Comparison of ENCODE assay signal across 21 mouse cellular contexts in genomic region chr11:120982459-120982858, GRCm38 (mm10). TPM values are rescaled to one million over a fixed set of nuclear protein-coding genes. Genes with fewer than 3 reads are reported as not detected.
"Had no signal": no experiment of that assay in that cellular context is flagged by ENCODE, and none has a peak within 500 bp of the region (broad histone marks: within the 10 kb centered on the region; RNA-seq: fewer than 3 reads in every experiment).

No protein-coding gene starts in this region.

- H3K27ac ChIP-seq: layer of hippocampus, adult 2 months; limb, embryonic 10.5 days; limb, embryonic 13.5 days; neural tube, embryonic 12.5 days; neural tube, embryonic 15.5 days; stomach, embryonic 15.5 days had no signal

- DNase-seq: kidney, adult 18-20 months; kidney, postnatal 14 days; kidney, postnatal 4 days; layer of hippocampus, adult 9-11 months; lung, embryonic 14.5 days; lung, postnatal 36 days; midbrain, embryonic 14.5 days; right cerebral cortex, adult 18-20 months; right cerebral cortex, postnatal 14 days; right cerebral cortex, postnatal 4 days; thymus, postnatal 25 days had no signal

- H3K4me1 ChIP-seq: limb, embryonic 10.5 days; neural tube, embryonic 12.5 days; stomach, embryonic 15.5 days had no signal

- H3K4me2 ChIP-seq: limb, embryonic 13.5 days; lung, embryonic 14.5 days; midbrain, embryonic 11.5 days; neural tube, embryonic 12.5 days; neural tube, embryonic 15.5 days; stomach, embryonic 15.5 days had no signal

- H3K9ac ChIP-seq: limb, embryonic 13.5 days; lung, embryonic 14.5 days; neural tube, embryonic 12.5 days; neural tube, embryonic 15.5 days; stomach, embryonic 15.5 days had no signal

- H3K9me3 ChIP-seq: limb, embryonic 10.5 days; limb, embryonic 13.5 days; neural tube, embryonic 12.5 days; neural tube, embryonic 15.5 days; stomach, embryonic 15.5 days had no signal

- ATAC-seq: lung, postnatal 0 days had no signal

- H3K27me3 ChIP-seq: limb, embryonic 13.5 days; neural tube, embryonic 12.5 days; neural tube, embryonic 15.5 days; stomach, embryonic 15.5 days had no signal

- H3K4me3 ChIP-seq: layer of hippocampus, adult 2 months; limb, embryonic 10.5 days; limb, embryonic 13.5 days; neural tube, embryonic 12.5 days; neural tube, embryonic 15.5 days; stomach, embryonic 15.5 days had no signal

RNA-seq across cellular contexts. Expression of gene Cd7, which starts 56.8 kb away (rescaled TPM):
- total RNA-seq: layer of hippocampus, adult 2 months; layer of hippocampus, postnatal 25 days; midbrain, postnatal 0 days had no signal
- polyA plus RNA-seq: limb, embryonic 10.5 days; limb, embryonic 13.5 days; lung, embryonic 14.5 days; midbrain, embryonic 11.5 days; midbrain, embryonic 14.5 days; midbrain, postnatal 0 days; neural tube, embryonic 15.5 days had no signal
